Mouse (Mus musculus) spleen, adult 2 months (tissue): ENCODE data around the gene Ispd.

Experiments
- CTCF ChIP-seq: fragments of 200-500 bp; IDR thresholded peaks from 2 replicates; pipeline ENCODE4 v1.5.1; 2011; ENCODE audit warnings: mild to moderate bottlenecking, inconsistent platforms; ENCODE audit not compliant: insufficient read depth, insufficient read length, insufficient replicate concordance; ENCODE audit errors: extremely low read depth
- POLR2A ChIP-seq: fragments of 200-500 bp; IDR thresholded peaks from 2 replicates; pipeline ENCODE4 v1.6.1; 2011; ENCODE audit warnings: low read depth, low read length, inconsistent platforms

DNA sequence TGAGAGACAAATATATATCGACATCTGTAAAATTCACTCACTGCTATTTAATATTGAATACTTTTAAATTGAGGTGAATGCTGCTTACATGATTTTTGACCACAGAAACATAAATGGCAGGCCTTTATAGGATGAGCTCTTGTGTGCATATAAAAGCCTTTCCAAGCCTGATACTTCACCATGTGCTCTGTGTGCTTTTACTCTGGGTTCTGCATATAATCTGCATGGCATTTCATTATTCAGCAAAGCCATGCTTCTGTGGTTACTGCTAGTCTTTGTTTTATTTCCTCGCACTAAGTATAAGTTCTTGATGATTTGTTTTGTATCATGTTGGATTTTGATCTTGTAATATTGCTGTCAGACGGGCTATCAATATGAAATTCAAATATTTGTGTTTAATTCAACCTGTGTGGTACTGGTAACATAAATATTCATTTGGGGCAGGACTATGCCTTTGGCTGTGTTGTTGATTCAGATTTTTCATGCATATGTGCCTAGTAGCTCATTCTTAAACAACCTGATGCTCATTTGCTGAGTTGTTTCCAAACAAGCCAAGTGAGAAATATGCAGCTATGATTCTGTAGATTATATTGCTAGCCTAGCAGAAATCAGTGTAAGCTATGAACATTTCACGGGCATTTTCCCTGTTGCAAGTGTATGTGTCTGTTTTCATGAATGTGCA lies 189.3 kb downstream of the Ispd start:
- TF ChIP-seq CTCF (no peak), POLR2A (no peak)
